Mouse (Mus musculus) lung, postnatal 36 days (tissue): ENCODE measurements at regions not wholly inside any gene's neighbourhood (a gene's known extent, or its start where the extent isn't known, plus 50 kb on each side); places are given as distances from the start of the nearest gene placed in this dataset.

Experiments used
- DNase-seq: peaks from one replicate; pipeline ENCODE4 v3.0.0; 2022; ENCODE audit warnings: mixed read lengths

DNA sequence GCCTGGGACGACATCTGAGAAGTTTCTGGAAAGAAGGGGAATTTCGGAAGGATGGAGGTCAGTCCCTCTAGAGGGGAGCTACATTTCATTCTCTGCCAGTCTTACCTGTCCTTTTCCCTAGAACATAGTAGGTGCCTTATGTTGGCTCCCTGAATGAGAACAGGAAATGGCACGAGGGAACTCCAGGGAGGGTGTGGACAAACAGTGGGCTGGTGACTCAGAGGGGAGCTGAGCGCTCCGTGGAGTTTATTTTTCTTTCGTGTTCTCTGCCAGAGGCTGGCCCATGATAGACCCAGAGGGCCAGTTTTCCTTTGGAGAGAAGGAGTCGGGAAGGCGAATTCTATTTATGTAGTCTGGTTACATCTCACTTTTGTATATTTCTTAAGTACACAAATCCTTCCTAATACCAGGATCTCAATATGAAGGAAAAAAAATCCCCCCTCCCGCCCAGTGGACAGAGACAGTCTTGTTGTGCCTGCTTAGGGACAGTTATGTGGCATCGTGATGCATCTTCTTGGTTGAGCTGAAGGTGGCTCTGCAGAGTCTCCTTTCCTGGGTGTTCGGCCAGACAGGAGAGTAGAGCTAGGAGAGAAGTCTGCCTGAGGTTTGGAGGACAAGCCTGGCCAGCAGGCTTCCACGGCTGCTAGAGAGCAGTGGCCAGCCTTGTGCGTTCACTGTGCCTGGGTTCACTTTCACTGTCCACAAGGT is 84.3 kb upstream of the Rbpj start:
- peak; percentile 42 for DNase-seq

GRCm38 (mm10) chr5:53384026-53384425 is 81.9 kb upstream of the Rbpj start:
- no peak for DNase-seq

DNA sequence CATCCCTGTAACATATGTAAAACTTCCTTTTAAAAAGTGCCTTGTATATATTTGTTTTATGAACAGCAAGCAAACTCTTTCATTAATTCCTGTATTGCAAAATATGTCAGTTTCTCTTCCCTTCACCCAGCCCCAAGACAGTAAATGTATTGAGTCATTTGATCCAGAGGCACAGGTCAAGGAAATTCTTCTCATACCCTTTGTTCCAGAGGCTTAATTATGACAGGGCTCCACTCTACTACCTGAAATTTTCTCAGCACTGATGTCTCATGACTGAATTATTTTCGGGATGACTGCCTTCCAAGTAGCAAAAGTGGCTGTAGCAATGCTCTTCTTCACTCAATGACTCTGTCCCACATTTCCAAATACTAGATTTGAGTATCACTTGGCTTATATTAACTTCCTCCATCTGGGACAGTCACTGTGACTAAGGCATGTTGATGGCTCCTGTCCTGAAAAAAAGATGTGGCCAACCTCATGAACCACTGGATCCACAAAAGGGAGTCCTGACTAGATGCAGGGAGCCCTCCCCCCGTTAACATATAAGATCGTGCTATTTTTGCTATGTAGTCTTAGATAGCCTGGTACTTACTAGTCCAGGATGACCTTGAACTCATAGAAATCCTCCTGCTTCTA is 80.3 kb upstream of the Rbpj start:
- DNase-seq = no peak

DNA sequence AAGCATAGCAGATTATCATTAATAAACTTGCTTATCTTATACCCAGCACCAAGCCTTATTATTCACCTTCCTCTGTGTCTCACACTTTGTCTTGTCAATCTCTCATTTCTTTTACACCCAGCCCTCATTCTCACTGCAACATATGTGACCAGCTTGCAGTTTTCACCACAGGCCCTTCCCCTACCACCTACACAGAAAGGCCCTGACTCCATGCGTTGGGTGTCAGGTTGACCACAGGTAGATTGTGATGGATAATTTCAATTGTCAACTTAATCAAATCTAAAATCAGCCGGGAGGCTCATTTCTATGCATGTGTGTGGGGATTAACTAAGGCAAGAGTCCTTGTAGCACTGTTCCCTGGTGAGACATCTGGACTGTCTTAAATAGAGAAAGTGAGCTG is 72.4 kb upstream of the Rbpj start:
- no peak for DNase-seq

DNA sequence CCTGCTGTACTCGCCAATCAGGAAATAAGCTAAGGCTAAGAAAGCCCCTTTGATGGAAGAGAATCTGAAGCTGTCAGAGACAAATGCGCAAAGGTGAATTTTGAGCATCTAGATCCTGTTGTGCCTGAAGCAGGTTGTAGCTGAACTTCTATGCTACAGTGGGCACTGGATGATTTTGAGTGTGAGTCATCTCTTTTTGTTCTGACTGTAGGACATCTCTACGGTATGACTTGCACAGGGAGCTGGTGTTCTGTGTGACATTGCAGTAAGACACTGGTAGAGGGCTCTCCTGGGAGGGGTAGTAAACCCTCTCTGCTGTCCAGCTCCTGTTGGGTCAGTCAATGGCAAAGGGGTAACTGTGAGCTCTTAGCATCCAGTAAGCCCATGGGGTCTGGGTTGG is 71.4 kb upstream of the Rbpj start:
- DNase-seq = no peak

DNA sequence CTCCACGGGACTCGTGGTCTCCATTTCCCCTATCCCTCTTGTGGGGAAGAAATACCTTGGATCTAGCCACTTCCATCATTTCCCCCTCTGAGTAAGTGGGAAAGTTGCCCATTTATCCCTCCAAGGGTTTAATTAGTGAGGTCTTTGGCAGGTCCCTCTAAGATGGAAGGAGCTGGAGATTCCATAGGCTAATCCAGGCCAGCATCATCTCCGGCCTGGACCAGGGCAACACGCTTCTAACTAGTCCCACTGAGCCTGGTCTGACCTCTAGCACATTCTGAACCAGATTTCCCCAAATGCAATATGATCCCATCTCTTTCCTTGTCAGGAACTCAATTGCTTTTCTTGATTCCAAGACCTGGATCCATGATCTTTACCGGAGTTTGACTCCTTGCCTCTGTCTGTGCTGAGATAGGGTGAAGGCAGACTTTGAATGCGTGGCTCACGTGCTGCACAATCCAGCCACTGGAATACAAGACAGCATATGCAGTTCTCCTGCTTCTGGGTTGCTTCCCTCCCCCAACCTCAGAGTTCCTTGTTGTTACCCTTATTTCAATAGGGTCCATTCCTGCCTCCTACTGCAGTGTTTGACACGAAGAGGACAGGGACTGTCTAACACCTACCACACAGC is 67.4 kb upstream of the Rbpj start:
- no peak for DNase-seq

DNA sequence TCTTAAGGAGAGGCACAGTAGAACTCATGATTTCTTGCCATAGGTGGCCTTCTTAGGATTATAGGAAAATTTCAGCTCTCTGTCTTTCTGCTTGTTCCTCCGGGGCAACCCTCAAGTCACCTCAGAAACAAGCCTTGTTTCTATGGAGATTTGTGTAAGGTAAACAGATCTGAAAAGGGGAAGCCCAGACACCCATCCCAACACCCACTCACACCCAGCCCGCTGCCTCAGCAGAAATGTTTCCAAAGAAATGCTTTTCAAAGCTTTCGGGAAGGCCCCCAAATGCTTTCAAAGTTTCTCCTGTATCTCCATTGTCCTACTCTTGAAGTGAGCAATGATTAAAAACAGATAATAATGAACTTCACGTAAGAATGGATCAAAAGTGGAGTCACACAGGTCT is 64.9 kb upstream of the Rbpj start:
- DNase-seq = peak; percentile 54

DNA sequence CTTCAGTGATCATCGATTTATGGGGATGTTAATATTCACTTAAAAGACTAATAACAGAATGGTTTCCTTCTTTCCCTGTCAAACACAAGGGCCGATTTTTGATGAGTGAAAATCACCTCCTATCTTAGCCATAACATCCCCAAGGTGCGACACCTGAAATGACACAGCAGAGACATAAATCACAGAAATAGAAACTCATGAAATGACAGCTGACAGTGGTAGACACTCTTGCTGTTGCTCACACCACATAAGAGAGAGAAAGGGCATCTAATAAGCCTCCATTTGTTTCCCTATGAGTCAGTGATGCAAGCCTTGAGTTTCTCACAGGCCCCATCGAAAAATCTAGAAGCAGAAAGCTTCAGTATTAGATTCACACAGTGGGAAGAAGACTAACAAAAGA is 63.9 kb upstream of the Rbpj start:
- DNase-seq = no peak

DNA sequence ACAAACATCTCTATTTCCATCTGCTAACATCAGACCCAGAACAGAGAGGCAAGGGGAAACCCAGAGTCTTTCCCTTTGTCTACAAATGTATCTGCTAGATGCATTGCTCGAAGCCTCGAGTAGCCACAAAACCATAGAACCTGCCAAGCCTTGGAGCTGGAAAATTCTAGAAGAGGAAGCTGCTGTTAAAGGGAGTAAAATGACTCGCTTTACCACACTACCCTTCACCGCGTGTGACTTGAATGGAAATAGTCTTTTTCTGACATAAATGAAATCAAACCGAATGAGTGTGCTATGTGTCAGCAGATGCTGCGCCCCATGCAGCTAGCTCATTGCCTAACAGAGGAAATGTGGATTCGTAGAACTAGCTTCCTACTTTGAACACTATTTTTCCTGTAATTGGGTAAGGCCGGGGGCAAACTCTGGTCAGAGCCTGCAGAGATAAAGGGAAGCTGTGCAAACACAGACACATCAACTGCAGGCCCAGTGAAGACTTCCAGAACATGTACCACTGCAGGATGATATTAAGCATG is 63.3 kb upstream of the Rbpj start:
- peak; percentile 60 for DNase-seq

- no peak for DNase-seq
Observed at GRCm38 (mm10) chr5:53405929-53406328, 60.0 kb upstream of the Rbpj start.

DNA sequence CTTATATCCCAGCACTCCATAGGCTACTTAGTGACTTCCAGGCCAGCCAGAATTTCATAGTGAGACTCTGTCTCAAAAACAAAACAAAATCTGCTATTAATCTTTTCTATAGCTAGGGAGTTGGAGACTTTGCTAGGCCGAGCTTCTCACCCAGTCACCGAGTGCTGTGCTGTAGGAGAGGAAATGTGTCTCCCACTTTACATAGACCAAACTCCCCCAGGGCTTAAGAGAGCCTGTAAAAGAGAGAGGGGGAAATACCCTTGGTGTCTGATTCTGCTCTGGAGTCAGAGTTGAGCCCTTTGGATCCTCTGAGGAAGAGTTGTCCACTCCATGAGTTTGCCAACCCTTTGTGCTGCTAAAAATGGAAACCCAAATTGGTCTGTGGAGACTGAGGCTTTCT is 58.3 kb upstream of the Rbpj start:
- no peak for DNase-seq

DNA sequence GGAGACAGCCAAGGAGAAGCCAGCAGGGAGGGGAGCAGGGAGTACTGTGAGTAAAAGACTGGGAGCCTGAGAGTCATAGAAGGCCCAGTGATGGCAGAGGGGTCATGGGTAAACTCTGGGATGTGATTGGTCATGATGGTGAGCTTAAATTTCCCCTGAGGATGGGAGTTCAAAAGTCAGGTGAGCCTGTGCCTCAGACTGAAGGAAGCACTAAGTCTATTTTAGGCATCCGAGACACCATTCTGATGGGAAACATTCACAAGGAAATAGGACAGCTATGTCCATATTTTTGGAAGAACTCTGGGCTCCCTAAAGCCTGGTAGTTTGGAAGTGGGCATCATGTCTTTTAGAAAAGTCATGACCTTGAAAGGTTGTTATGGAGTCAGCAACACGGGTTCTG is 57.7 kb upstream of the Rbpj start:
- no peak for DNase-seq

- DNase-seq = no peak
Observed at GRCm38 (mm10) chr5:53409740-53410139, 56.2 kb upstream of the Rbpj start.

DNA sequence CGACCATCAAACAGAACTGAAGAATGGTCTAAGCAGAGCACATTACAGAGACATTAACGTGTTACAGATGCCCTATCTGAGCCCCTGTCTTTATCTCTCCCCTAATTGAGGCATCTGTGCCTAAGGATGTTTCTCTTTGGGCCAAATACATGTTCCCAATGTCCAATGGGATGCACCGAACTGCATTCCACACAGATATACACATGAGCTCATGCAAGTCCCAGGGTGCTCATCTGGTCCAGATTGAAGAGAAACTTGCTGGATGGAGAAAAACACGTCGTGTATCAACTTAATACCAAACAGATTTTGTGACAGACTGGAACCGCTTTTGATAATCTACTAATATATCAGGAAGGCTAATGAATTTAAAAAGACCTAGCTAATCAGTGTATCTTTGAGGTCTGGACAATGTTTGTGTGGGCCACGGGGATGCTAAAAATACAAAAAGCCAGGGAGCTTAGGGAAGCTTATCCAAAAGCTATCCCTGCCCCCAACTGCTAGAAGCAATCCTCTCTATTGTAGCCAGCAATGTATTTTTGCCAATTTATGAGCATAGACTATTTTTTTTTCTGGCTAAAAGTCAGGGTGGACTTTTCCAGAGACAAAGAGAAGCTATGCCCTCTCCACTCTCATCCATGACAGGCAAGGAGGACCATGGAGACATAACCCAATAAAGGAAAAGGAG is 53.4 kb upstream of the Rbpj start:
- no peak for DNase-seq

DNA sequence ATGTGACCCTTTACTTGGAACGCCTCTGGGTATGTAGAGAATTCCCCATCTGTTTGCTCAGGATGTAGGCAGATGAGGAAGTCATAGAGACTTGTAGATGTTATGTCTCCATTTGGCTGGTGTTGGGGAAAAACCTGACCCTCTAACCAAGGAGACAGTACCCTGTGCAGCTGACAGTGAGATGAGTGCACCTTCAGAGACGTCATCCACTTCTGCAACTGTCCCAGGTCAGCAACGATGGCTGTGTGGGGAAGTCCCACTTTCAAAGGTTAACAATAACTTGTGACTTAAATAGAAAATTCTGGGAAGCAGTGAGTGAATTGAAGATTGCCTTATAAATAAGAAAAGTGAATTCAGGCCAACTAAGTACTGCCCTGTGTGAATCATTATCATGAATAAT is 52.3 kb upstream of the Rbpj start:
- no peak for DNase-seq

- peak; percentile 42 for DNase-seq
Observed at GRCm38 (mm10) chr5:53415472-53415871, 50.5 kb upstream of the Rbpj start.
